In the genomic region with DNA sequence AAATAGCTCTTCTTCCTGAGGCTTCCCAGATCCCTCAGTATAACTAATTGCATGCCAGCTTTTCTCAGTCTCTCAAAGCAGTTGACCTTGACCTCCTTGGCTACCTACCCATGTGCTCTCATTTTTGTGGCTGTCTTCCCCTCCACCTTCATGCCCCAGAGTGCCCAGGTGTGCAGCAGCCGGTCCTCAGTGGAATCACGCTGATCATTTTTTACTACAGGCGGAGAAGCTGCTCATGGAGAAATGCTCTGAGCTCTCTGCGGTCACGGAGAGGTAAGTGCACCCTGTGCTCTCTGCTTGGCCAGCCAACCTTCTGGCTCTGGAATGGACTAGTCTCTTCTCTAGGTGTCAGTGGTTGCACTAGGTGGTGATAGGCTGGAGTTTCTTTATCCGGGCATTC, we compare ENCODE assay signal across 28 mouse cellular contexts. TPM values are rescaled to one million over a fixed set of nuclear protein-coding genes. Genes with fewer than 3 reads are reported as not detected.
A peak's percentile ranks its signal among the peaks of the same experiment; 100 is the strongest.
DNase-seq lines count a peak whose midpoint lies in the region; ATAC-seq and TF ChIP-seq lines count a peak whose summit lies in the region.
"Had no signal": no experiment of that assay in that cellular context is flagged by ENCODE, and none has a peak within 500 bp of the region (broad histone marks: within the 10 kb centered on the region; RNA-seq: fewer than 3 reads in every experiment).

No protein-coding gene starts in this region.

- H3K9me3 ChIP-seq in liver, embryonic 11.5 days (ENCODE audit: control insufficient read depth, low read length) = no peaks in the 10 kb centered on the region
- H3K9me3 ChIP-seq in kidney, embryonic 16.5 days (ENCODE audit: low read length) = no peaks in the 10 kb centered on the region
- H3K9me3 ChIP-seq: heart, embryonic 12.5 days; hindbrain, embryonic 13.5 days; limb, embryonic 10.5 days; limb, embryonic 15.5 days; liver, embryonic 15.5 days; midbrain, embryonic 15.5 days; neural tube, embryonic 15.5 days; stomach, embryonic 15.5 days had no signal

- H3K79me2 ChIP-seq in liver, adult 2 months (ENCODE audit: control insufficient read depth, insufficient read depth, low read length) = peaks cover 7% of the 10 kb centered on the region

- no peak overlapping the region for H3K4me3 ChIP-seq in liver, adult 2 months (ENCODE audit: insufficient read depth, low read depth, low read length)
- H3K4me3 ChIP-seq in liver, embryonic 11.5 days (ENCODE audit: low read depth, low read length) = no peak overlapping the region
- no peak overlapping the region for H3K4me3 ChIP-seq in kidney, embryonic 16.5 days (ENCODE audit: low read length)
- H3K4me3 ChIP-seq: erythroblast, embryonic 14.5 days; heart, embryonic 12.5 days; hindbrain, embryonic 13.5 days; limb, embryonic 10.5 days; limb, embryonic 15.5 days; liver, embryonic 15.5 days; midbrain, embryonic 15.5 days; neural tube, embryonic 15.5 days; stomach, embryonic 15.5 days had no signal

- no peaks in the 10 kb centered on the region for H3K27me3 ChIP-seq in liver, adult 2 months (ENCODE audit: control insufficient read depth, insufficient read depth, low read length)
- no peaks in the 10 kb centered on the region for H3K27me3 ChIP-seq in liver, embryonic 11.5 days (replicated peaks; ENCODE audit: control insufficient read depth, insufficient read depth, low read length)
- no peaks in the 10 kb centered on the region for H3K27me3 ChIP-seq in kidney, embryonic 16.5 days (ENCODE audit: insufficient read depth, low read length)
- H3K27me3 ChIP-seq: heart, embryonic 12.5 days; hindbrain, embryonic 13.5 days; limb, embryonic 15.5 days; liver, embryonic 15.5 days; midbrain, embryonic 15.5 days; neural tube, embryonic 15.5 days; stomach, embryonic 15.5 days had no signal

- 59% methylated on average over 6 of the region's 6 CpGs for WGBS in liver, adult 2 months
- 88% methylated on average over 6 of the region's 6 CpGs for WGBS in liver, embryonic 11.5 days
- 69% methylated on average over 6 of the region's 6 CpGs for WGBS in kidney, embryonic 16.5 days

- peaks cover 26% of the 10 kb centered on the region for H3K36me3 ChIP-seq in liver, adult 2 months (ENCODE audit: control insufficient read depth, insufficient read depth, low read length)
- H3K36me3 ChIP-seq in liver, embryonic 11.5 days (ENCODE audit: control insufficient read depth, insufficient read depth, low read length) = no peaks in the 10 kb centered on the region
- no peaks in the 10 kb centered on the region for H3K36me3 ChIP-seq in kidney, embryonic 16.5 days (ENCODE audit: insufficient read depth, low read length)
- H3K36me3 ChIP-seq: heart, embryonic 12.5 days; hindbrain, embryonic 13.5 days; limb, embryonic 10.5 days; limb, embryonic 15.5 days; liver, embryonic 15.5 days; midbrain, embryonic 15.5 days; neural tube, embryonic 15.5 days; stomach, embryonic 15.5 days had no signal

- H3K9ac ChIP-seq in liver, adult 2 months (ENCODE audit: low read depth, low read length) = no peak overlapping the region
- no peak overlapping the region for H3K9ac ChIP-seq in liver, embryonic 11.5 days (ENCODE audit: low read depth, low read length)
- H3K9ac ChIP-seq in kidney, embryonic 16.5 days (replicated peaks; ENCODE audit: low read length) = no peak overlapping the region
- H3K9ac ChIP-seq: forebrain, postnatal 0 days; heart, embryonic 12.5 days; hindbrain, embryonic 13.5 days; limb, embryonic 15.5 days; liver, embryonic 15.5 days; lung, embryonic 14.5 days; midbrain, embryonic 15.5 days; neural tube, embryonic 15.5 days; stomach, embryonic 15.5 days had no signal

- no peak for TF ChIP-seq POLR2A in liver, adult 2 months (IDR thresholded peaks at IDR 0.05; ENCODE audit: extremely low read depth, insufficient read depth, low read length)

- no peak for TF ChIP-seq CTCF in liver, adult 2 months (IDR thresholded peaks at IDR 0.05; ENCODE audit: low read depth, low read length)

- ATAC-seq in liver, embryonic 11.5 days (replicated peaks; ENCODE audit: low FRiP score) = no peak
- ATAC-seq in kidney, embryonic 16.5 days (ENCODE audit: low FRiP score, low TSS enrichment) = peak; percentile 69; the same call in 1 of the 2 replicates
- ATAC-seq: CD4-positive, CD25-positive, alpha-beta regulatory T cell, adult 4 months; forebrain, postnatal 0 days; midbrain, embryonic 15.5 days had no signal

- peaks cover 19% of the 10 kb centered on the region for H3K4me1 ChIP-seq in liver, adult 2 months (ENCODE audit: control insufficient read depth, insufficient read depth, low read length)
- H3K4me1 ChIP-seq in liver, embryonic 11.5 days (replicated peaks; ENCODE audit: control insufficient read depth, insufficient read depth, low read length) = no peaks in the 10 kb centered on the region
- no peaks in the 10 kb centered on the region for H3K4me1 ChIP-seq in kidney, embryonic 16.5 days (ENCODE audit: insufficient read depth, low read length)
- H3K4me1 ChIP-seq: hindbrain, embryonic 13.5 days; limb, embryonic 10.5 days; liver, embryonic 15.5 days; midbrain, embryonic 15.5 days; neural tube, embryonic 15.5 days; stomach, embryonic 15.5 days had no signal

- H3K27ac ChIP-seq in liver, adult 2 months (replicated peaks; ENCODE audit: insufficient read depth, low read depth, low read length) = no peak overlapping the region
- H3K27ac ChIP-seq in liver, embryonic 11.5 days (ENCODE audit: low read depth, low read length) = no peak overlapping the region
- peak overlapping the region; percentile 16; the same call in 1 of the 2 replicates for H3K27ac ChIP-seq in kidney, embryonic 16.5 days (ENCODE audit: low read length)
- H3K27ac ChIP-seq: hindbrain, embryonic 13.5 days; limb, embryonic 10.5 days; limb, embryonic 15.5 days; liver, embryonic 15.5 days; midbrain, embryonic 15.5 days; neural tube, embryonic 15.5 days; stomach, embryonic 15.5 days had no signal

- DNase-seq in liver, adult 2 months (ENCODE audit: extremely low read depth, low read depth, low spot score) = peak; percentile 80
- DNase-seq in liver, embryonic 11.5 days (ENCODE audit: low spot score) = no peak
- DNase-seq in kidney, postnatal 36 days = peak; percentile 57 to 59
- DNase-seq in cerebellum, adult 11 months = no peak
- DNase-seq in T-cell, adult 2 months (ENCODE audit: low spot score) = no peak
- DNase-seq in urinary bladder, postnatal 14 days (ENCODE audit: low spot score) = no peak
- DNase-seq: adrenal gland, postnatal 36 days; cerebellum, adult 2 months; cerebellum, postnatal 14 days; forebrain, postnatal 0 days; heart, postnatal 4 days; layer of hippocampus, adult 9-11 months; lung, postnatal 14 days; retina, postnatal 1 day; right cerebral cortex, postnatal 14 days had no signal

- no peak overlapping the region for H3K4me2 ChIP-seq in liver, embryonic 11.5 days
- H3K4me2 ChIP-seq in kidney, embryonic 16.5 days (replicated peaks; ENCODE audit: low read depth, low read length) = no peak overlapping the region
- H3K4me2 ChIP-seq: heart, embryonic 12.5 days; hindbrain, embryonic 13.5 days; limb, embryonic 15.5 days; liver, embryonic 15.5 days; lung, embryonic 14.5 days; midbrain, embryonic 15.5 days; neural tube, embryonic 15.5 days; stomach, embryonic 15.5 days had no signal

RNA-seq across cellular contexts. Expression of a gene that starts 48.5 kb away (rescaled TPM):
- total RNA-seq in liver, adult 2 months (2014; rRNA removed) = 14.3 and 37.1 TPM in 2 replicates
- 31.2 and 49.5 TPM in 2 replicates for polyA plus RNA-seq in liver, adult 2 months (2012; rRNA removed)
- polyA plus RNA-seq in liver, embryonic 11.5 days (2014; fragmentation: Nextera tagmentation; extraction: Ambion mirVana) = 1.6 and 2.3 TPM in 2 replicates
- polyA plus RNA-seq in kidney, embryonic 16.5 days (2015; fragmentation: Nextera tagmentation; extraction: Ambion mirVana) = 3.4 and 4.9 TPM in 2 replicates
- total RNA-seq: granulocyte monocyte progenitor cell, adult 5-6 weeks had no signal
- polyA plus RNA-seq: CD4-positive, CD25-positive, alpha-beta regulatory T cell, adult 4 months had no signal

Comparison
In these comparisons a context has a peak if more than half of its experiments do, and no peak if none do; other contexts are left out.
1. DNase-seq: peak in liver, adult 2 months (single experiment) and kidney, postnatal 36 days (2 of 2); none in liver, embryonic 11.5 days (single experiment), cerebellum, adult 11 months (single experiment), T-cell, adult 2 months (single experiment) and urinary bladder, postnatal 14 days (single experiment).